Mouse (Mus musculus) myocyte (in vitro differentiated cells): ENCODE measurements around the gene Fndc3b. TPM values are rescaled to one million over a fixed set of nuclear protein-coding genes. Genes with fewer than 3 reads are reported as not detected.

Source experiments
- H3K27me3 ChIP-seq: one replicate; pipeline ENCODE4 v1.6.1; 2011; ENCODE audit not compliant: control insufficient read depth, insufficient read depth, insufficient read length
- H3K36me3 ChIP-seq: one replicate; pipeline ENCODE4 v1.6.1; 2011; ENCODE audit not compliant: control insufficient read depth, insufficient read depth
- H3K4me2 ChIP-seq: one replicate; pipeline ENCODE4 v1.6.1; 2011; ENCODE audit warnings: low read depth, control low read depth
- H3K4me3 ChIP-seq: one replicate; pipeline ENCODE4 v1.5.1; 2011; ENCODE audit warnings: mild to moderate bottlenecking, control low read depth, moderate library complexity
- H3K79me2 ChIP-seq: one replicate; pipeline ENCODE4 v1.6.1; 2011; ENCODE audit not compliant: control insufficient read depth, insufficient read depth
- H3ac ChIP-seq: one replicate; pipeline ENCODE4 v1.6.1; 2011; ENCODE audit not compliant: control insufficient read depth, insufficient read length
- CEBPB ChIP-seq: IDR thresholded peaks from 2 replicates; pipeline ENCODE4 v1.6.1; 2011; ENCODE audit warnings: mild to moderate bottlenecking, moderate library complexity; ENCODE audit not compliant: poor library complexity, insufficient read depth, severe bottlenecking
- E2F4 ChIP-seq: IDR thresholded peaks from one replicate; pipeline ENCODE4 v1.6.1; 2011; ENCODE audit warnings: mild to moderate bottlenecking, control low read depth, moderate library complexity; ENCODE audit not compliant: insufficient read depth
- MAX ChIP-seq: IDR thresholded peaks from one replicate; pipeline ENCODE4 v1.6.1; 2011; ENCODE audit warnings: low read depth, mild to moderate bottlenecking, control low read depth
- MYOD1 ChIP-seq, 3 experiments: IDR thresholded peaks; one replicate each; pipeline ENCODE4 v1.6.1; 2011; ENCODE audit warnings: control low read depth in 2 of 3, low read depth in 2 of 3, mild to moderate bottlenecking in 2 of 3, moderate library complexity in 1 of 3; ENCODE audit not compliant: insufficient read length in 2 of 3, control insufficient read depth in 1 of 3
- MYOG ChIP-seq, 3 experiments: IDR thresholded peaks; one replicate each; pipeline ENCODE4 v1.6.1; 2011; ENCODE audit warnings: control low read depth in 2 of 3, low read depth in 2 of 3, mild to moderate bottlenecking in 2 of 3; ENCODE audit not compliant: insufficient read length in 2 of 3, control insufficient read depth in 1 of 3, insufficient read depth in 1 of 3
- POLR2A ChIP-seq: IDR thresholded peaks from one replicate; pipeline ENCODE4 v1.6.1; 2011; ENCODE audit warnings: low read depth, mild to moderate bottlenecking, control low read depth, moderate library complexity; ENCODE audit not compliant: insufficient read length
- POLR2AphosphoS2 ChIP-seq: IDR thresholded peaks from one replicate; pipeline ENCODE4 v1.6.1; 2011; ENCODE audit warnings: low read depth, control low read depth; ENCODE audit not compliant: insufficient read length
- REST ChIP-seq: IDR thresholded peaks from one replicate; pipeline ENCODE4 v1.6.1; 2011; ENCODE audit warnings: mild to moderate bottlenecking, control low read depth, moderate library complexity; ENCODE audit not compliant: insufficient read depth, insufficient read length
- SRF ChIP-seq: IDR thresholded peaks from one replicate; pipeline ENCODE4 v1.6.1; 2011; ENCODE audit warnings: low read depth; ENCODE audit not compliant: control insufficient read depth, insufficient read length
- TCF12 ChIP-seq: IDR thresholded peaks from one replicate; pipeline ENCODE4 v1.6.1; 2011; ENCODE audit warnings: mild to moderate bottlenecking, control low read depth; ENCODE audit not compliant: poor library complexity, insufficient read depth, severe bottlenecking
- TCF3 ChIP-seq: IDR thresholded peaks from one replicate; pipeline ENCODE4 v1.6.1; 2011; ENCODE audit warnings: low read depth, control low read depth; ENCODE audit not compliant: insufficient read length
- USF1 ChIP-seq: IDR thresholded peaks from one replicate; pipeline ENCODE4 v1.6.1; 2011; ENCODE audit warnings: low read depth, mild to moderate bottlenecking, control low read depth, moderate library complexity
- polyA plus RNA-seq: library from polyadenylated mRNA; unstranded; fragments of >200 nt; fragmentation: generic; extraction: Trizol; gene quantifications from one replicate; pipeline ENCODE4 v1.2.1, GENCODE M21; 2012; ENCODE audit warnings: missing spikeins

The Fndc3b gene
- polyA plus RNA-seq, 1 experiment: 25.8 TPM

GRCm38 (mm10) chr3:27736180-27736579 is 25.1 kb upstream of the Fndc3b start:
- Histone ChIP-seq H3K36me3 (no peaks in the 10 kb centered on the region), H3ac (no peak overlapping the region), H3K4me3 (no peak overlapping the region), H3K79me2 (no peaks in the 10 kb centered on the region), H3K27me3 (no peaks in the 10 kb centered on the region), H3K4me2 (no peak overlapping the region)
- TF ChIP-seq MYOD1 (IDR thresholded peaks at IDR 0.05; ENCODE audit: control insufficient read depth in 1 of 3, insufficient read length in 2 of 3, low read depth in 2 of 3) (no peak), MYOG (IDR thresholded peaks at IDR 0.05; ENCODE audit: control insufficient read depth in 1 of 3, insufficient read depth in 1 of 3, insufficient read length in 2 of 3, low read depth in 2 of 3) (no peak), CEBPB (no peak), REST (no peak), POLR2AphosphoS2 (no peak), TCF3 (no peak), E2F4 (no peak), TCF12 (no peak), POLR2A (no peak), USF1 (no peak), MAX (no peak)

GRCm38 (mm10) chr3:27735113-27735512 is 24.0 kb upstream of the Fndc3b start:
- no peaks in the 10 kb centered on the region for H3K79me2 ChIP-seq
- H3ac ChIP-seq: no peak overlapping the region
- TF ChIP-seq TCF12 (no peak), USF1 (no peak), TCF3 (no peak)
- no peaks in the 10 kb centered on the region for H3K36me3 ChIP-seq
- no peak overlapping the region for H3K4me3 ChIP-seq
- no peaks in the 10 kb centered on the region for H3K27me3 ChIP-seq
- H3K4me2 ChIP-seq: no peak overlapping the region

GRCm38 (mm10) chr3:27728798-27729782 is 18.0 kb upstream of the Fndc3b start:
- no peak overlapping the region for H3K4me2 ChIP-seq
- H3ac ChIP-seq: no peak overlapping the region
- H3K27me3 ChIP-seq: no peaks in the 10 kb centered on the region
- no peak for TF ChIP-seq USF1
- TF ChIP-seq MAX: no peak
- no peak for TF ChIP-seq REST
- TF ChIP-seq SRF: no peak
- TF ChIP-seq TCF3: no peak
- no peak for TF ChIP-seq MYOG (IDR thresholded peaks at IDR 0.05; ENCODE audit: control insufficient read depth in 1 of 3, insufficient read depth in 1 of 3, insufficient read length in 2 of 3, low read depth in 2 of 3)
- TF ChIP-seq E2F4: no peak
- no peak for TF ChIP-seq MYOD1 (IDR thresholded peaks at IDR 0.05; ENCODE audit: control insufficient read depth in 1 of 3, insufficient read length in 2 of 3, low read depth in 2 of 3)
- no peak for TF ChIP-seq POLR2A
- no peak for TF ChIP-seq POLR2AphosphoS2
- no peak for TF ChIP-seq TCF12
- no peak for TF ChIP-seq CEBPB
- no peaks in the 10 kb centered on the region for H3K79me2 ChIP-seq
- no peak overlapping the region for H3K4me3 ChIP-seq
- H3K36me3 ChIP-seq: no peaks in the 10 kb centered on the region

GRCm38 (mm10) chr3:27728176-27728575 is 17.1 kb upstream of the Fndc3b start:
- Histone ChIP-seq H3K4me3 (no peak overlapping the region), H3K79me2 (no peaks in the 10 kb centered on the region), H3K4me2 (no peak overlapping the region), H3K36me3 (no peaks in the 10 kb centered on the region), H3ac (no peak overlapping the region), H3K27me3 (no peaks in the 10 kb centered on the region)
- TF ChIP-seq MYOG (IDR thresholded peaks at IDR 0.05; ENCODE audit: control insufficient read depth in 1 of 3, insufficient read depth in 1 of 3, insufficient read length in 2 of 3, low read depth in 2 of 3): no peak

GRCm38 (mm10) chr3:27725752-27726151 is 14.6 kb upstream of the Fndc3b start:
- H3ac ChIP-seq: no peak overlapping the region
- H3K27me3 ChIP-seq: no peaks in the 10 kb centered on the region
- H3K36me3 ChIP-seq: no peaks in the 10 kb centered on the region
- TF ChIP-seq TCF12: no peak
- no peak for TF ChIP-seq E2F4
- no peak overlapping the region for H3K4me3 ChIP-seq
- no peak overlapping the region for H3K4me2 ChIP-seq
- H3K79me2 ChIP-seq: no peaks in the 10 kb centered on the region
